Mouse (Mus musculus) lung, postnatal 10 days (tissue): Measurements from ENCODE around the gene Aspn.
A peak's percentile ranks its signal among the peaks of the same experiment; 100 is the strongest.

ENCODE experiments used
- DNase-seq: peaks from one replicate; pipeline ENCODE4 v3.0.0; 2021

The Aspn gene

DNA sequence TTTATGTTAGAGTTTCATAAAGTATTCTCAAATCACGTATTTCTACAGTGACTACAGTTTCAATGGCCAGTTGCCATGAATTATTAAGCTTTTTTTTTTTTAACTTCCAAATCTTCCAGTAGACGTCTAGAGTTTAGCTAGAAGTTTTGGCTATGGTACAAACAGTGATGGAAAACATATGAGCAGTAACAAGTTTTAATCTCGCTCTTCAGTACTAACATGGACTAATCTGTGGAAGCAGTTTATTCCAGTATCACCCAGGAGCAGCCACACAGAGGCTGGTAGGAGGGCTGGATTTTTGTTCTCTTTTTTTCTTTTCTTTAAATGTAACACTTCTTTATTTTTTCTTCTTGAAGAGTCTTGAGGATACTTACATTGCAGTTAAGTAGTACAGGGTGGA, at the start of gene Aspn:
Gene Aspn (plus strand): TSS at position 165 of the 400 bp plus-strand sequence.
- DNase-seq, result no peak

DNA sequence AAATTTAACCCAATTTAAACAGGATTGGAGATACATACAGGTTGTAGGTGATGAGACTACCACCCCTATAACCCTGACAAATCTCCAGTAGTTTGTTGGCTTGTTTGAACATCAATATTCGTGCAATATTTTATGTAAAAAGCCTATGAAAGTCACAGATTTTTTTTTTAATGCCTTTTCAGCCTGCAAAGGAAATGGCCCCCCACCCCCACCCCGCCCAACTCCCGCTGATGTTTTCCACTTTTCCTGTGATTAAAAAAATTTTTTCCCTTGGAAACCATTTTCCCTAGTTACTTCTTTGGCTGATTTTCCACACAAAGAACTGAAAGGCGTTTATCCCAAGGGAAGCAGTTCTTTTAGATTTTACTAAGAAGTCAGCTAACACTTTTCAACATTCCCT, 39.7 kb upstream of the Aspn start, which contains the start of gene Ecm2:
Gene Ecm2 (plus strand): TSS at position 301 of the 400 bp plus-strand sequence.
- no peak for DNase-seq

DNA sequence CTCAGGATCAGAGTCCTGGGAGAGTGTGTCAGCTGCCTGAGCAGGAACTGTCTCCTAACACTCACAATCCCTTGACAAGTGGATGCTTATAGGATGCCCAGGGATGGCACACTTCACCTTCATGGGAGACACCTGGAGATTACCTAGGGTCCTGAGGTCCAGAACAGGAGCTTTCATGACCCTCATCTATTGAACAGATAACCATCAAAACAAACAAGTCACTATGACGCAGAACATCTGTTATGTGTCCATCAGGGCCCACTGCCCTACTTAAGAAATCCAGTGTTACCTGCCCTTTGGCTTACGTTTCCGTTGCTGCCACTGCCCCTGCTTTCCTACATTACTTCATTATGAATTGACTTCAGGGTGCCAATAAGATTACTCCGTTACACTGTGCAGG, 38.5 kb upstream of the Aspn start:
- DNase-seq, result no peak

GRCm38 (mm10) chr13:49507176-49507575, 37.1 kb upstream of the Aspn start:
- peak; percentile 37 for DNase-seq

DNA sequence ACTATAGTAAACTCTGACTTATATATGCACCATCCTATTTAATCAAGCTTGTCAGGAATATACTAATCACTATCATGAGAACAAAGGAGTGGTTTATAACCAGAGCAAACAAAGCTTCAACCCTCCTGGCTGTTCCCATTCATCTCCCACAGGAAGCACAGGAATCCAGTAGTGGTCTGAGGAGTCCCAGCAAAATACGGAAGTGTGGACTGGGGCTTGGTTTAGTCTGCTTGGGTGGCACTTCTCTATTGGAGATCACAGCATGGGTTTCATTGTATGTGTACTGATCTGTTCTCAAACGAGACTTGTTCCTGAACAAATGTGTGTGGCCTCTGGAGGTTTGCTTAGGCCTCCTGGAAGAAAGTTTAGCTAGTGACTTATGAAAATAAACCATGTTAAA, 25.5 kb upstream of the Aspn start:
- DNase-seq, result peak; percentile 32

GRCm38 (mm10) chr13:49526235-49526634, 18.0 kb upstream of the Aspn start:
- DNase-seq, result no peak

DNA sequence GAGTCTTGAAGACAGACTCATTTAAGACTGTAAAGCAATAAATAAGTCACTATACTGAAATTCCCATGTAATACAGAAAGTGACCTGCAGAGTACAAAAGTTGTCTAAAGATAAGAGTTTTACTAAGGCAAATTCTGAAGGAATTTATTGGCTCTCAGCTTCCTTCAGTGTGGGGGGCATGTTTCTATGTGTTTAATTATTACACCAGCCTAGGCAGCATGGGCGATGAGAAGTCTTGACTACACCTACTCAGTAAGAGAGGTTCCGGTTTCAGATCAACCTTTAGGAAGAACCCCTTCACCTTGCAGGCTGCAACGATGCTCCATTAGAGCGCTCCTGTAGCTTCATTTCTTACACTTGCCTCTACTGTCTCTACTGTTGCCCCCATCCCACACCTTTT, 13.6 kb upstream of the Aspn start:
- DNase-seq, result no peak

DNA sequence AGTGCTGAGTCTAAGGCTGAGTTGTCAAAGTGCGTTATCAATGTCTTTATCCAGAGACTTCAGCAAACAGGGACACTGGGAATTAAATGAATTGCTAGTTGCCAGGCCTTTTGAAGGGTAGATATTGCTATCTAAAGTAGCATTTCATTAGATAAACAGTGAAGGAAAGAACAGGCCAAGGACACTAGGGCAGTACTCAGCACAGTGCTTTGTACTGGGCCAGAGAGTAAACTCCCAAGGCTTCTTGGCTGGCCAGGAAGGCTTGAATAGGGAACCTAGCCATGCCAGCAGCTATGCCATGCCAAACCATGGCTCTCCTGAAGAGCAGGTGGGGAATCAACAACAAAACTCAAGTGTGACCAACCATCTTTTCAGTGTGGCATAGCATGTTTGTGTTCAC, 7.3 kb upstream of the Aspn start:
- no peak for DNase-seq

DNA sequence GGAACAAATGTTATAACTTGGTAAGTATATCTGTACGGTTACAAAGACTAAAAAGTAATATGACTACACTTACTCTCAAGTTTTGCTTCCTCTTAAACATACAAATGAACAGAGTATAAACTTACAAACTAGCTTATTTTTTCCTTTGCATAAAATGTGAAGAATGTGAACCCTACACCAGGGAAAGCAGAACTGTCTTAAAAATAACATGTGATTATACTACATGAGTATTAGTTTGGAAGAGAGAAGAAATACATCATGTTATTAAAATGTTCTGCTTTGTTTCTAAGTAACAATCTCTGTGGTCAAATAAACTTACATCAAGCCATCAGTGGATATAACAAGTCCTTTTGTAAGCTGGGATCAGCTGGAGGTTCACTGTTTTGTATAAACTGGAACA, 5.5 kb upstream of the Aspn start:
- DNase-seq, result no peak

- peak; percentile 42 for DNase-seq
Measured at GRCm38 (mm10) chr13:49545646-49546045, 1.4 kb downstream of the Aspn start.

DNA sequence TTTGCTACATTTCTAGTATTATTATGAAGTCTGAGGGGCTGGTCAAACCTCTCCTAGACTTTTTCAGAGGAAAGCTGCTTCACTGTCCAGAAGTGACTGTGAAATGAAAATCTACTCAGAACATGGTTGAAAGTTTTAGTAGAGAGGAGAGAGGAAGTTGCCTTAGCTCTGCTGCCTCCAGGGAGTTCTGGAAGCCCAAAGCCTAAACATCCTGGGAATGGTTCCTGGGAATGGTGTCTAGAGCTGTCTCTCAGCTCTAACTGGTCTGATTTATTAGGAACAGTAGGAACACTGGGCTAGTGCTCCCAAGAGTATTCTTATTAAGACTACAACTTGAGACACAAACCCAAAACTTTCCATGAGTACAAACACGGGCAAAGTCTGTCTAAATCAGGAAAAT, 2.3 kb downstream of the Aspn start:
- peak; percentile 50 for DNase-seq

- DNase-seq, result no peak
Measured at GRCm38 (mm10) chr13:49547563-49548150, 3.4 kb downstream of the Aspn start.

GRCm38 (mm10) chr13:49549616-49550015, 5.4 kb downstream of the Aspn start:
- DNase-seq, result no peak

- DNase-seq, result no peak
Measured at GRCm38 (mm10) chr13:49554519-49554918, 10.3 kb downstream of the Aspn start.

- DNase-seq, result peak; percentile 58
Measured at GRCm38 (mm10) chr13:49556203-49556602, 12.0 kb downstream of the Aspn start.

DNA sequence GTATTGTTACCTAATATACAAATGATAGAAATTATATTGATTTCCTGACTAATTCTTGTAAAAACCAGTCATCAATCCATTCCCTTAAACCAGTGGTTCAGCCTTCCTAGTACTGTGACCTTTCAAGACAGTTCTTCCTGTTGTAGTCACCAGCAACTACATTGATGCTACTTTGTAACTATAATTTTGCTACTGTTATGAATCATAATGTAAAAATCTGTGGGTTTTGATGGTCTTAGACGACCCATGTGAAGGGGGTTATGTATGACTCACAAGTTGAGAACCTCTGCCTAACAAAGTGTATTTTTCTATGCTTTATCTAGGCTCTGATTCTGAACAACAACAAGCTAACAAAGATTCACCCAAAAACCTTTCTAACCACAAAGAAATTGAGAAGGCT, 12.7 kb downstream of the Aspn start:
- DNase-seq, result no peak

GRCm38 (mm10) chr13:49559185-49559584, 14.9 kb downstream of the Aspn start:
- peak; percentile 74 for DNase-seq

DNA sequence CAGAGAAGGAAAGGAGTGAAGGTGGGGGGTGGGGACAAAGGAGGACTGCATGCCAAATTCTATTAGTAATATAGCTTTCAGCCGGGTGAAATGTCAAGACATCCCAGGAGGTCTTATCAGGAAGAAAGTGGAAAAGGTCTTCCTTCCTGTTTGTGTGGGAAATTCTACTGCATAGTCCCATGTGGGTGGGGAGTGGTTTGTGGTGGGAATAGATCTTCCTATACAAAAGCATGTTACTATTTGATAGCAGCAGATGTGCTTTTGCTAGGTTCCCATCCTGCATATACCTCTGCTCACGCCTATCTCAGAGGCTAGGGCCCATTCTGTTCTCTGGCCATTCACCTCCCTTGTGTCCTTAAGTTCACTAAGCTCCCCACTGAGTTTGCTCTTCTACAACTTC, 16.6 kb downstream of the Aspn start:
- no peak for DNase-seq

GRCm38 (mm10) chr13:49564347-49564746, 20.1 kb downstream of the Aspn start:
- no peak for DNase-seq

- DNase-seq, result no peak
Measured at GRCm38 (mm10) chr13:49570371-49570770, 26.1 kb downstream of the Aspn start.

GRCm38 (mm10) chr13:49571418-49571817, 27.2 kb downstream of the Aspn start:
- DNase-seq, result no peak

DNA sequence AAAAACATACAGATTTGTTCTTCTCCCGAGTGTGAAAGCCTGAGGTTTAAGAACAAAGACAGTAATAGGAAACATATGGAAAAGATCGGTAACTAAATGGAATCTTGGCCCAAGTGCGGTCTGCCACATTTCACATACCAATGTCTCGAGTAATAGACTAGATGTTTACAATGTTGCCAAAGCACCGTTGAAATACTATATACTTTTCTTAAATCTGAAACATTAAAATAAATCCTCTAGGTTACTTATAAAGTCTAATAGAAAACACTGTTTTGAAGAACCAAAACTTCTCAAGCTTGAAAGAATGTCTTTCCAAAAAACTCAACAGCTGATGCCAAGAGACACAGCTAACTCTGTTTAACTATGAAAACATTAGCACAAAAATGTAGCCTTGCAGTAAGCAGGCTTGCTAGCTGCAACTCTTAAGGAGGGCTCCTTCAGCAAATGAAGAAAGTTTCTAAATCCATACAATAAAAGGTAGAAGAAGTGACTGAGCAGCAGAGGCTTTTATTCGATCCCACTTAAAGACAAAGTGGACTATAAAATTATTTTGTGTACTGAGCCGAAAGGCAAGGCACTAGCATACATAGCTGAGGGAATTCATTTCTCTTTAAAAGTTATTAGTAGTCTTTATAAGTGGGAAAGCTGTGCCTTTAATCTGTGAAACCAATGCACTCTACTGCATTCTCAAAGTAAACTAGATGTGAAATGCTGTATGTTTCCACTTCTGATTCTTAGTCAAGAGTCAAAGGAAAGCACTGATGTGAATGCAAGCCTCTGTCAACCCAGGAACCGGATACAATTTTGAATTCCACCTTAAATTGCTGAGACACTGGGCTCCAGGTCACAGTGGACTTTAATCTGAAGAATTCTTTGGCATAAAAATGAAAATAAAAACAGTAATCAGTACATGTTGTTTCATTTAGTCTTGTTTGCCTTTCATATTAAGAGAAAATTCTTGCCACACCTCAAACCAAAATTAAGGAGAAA, 37.6 kb downstream of the Aspn start, which contains the start of gene Omd:
Gene Omd (plus strand): TSS at position 922 of the 990 bp plus-strand sequence.
- DNase-seq, result peak; percentile 12

- no peak for DNase-seq
Measured at GRCm38 (mm10) chr13:49583859-49584258, 39.6 kb downstream of the Aspn start.
